Comparison of ENCODE assay signal across 23 mouse cellular contexts in the genomic region with DNA sequence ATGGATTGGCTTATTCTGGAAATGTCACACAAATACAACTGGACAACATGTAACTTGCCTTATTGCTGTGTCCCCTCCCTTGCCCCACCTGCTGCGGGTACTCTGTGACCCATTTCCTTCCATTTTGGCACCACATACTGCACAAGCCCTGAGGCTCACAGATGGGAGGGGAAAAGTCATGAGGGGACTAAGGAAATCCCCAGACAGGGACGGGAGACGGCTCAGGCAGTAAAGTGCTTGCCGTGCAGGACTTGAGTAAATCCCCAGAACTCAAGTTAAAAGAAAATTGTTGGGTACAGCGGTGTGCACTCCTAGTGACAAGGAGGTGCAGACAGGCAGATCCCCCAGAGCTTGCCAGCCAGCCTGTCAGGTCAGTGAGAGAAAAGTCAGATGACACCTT.
"Had no signal": no experiment of that assay in that cellular context is flagged by ENCODE, and none has a peak within 500 bp of the region (broad histone marks: within the 10 kb centered on the region; RNA-seq: fewer than 3 reads in every experiment).

No protein-coding gene starts in this region.

- DNase-seq: gastrocnemius, postnatal 10 days; gastrocnemius, postnatal 25 days; heart, adult 2 months; heart, postnatal 10 days; heart, postnatal 4 days; kidney, adult 11 months; kidney, adult 2 months; kidney, adult 9 months; kidney, postnatal 14 days; kidney, postnatal 36 days; left cerebral cortex, postnatal 4 days had no signal

- H3K36me3 ChIP-seq: heart, embryonic 10.5 days; heart, embryonic 12.5 days; hindbrain, embryonic 13.5 days; hindbrain, embryonic 15.5 days; kidney, embryonic 15.5 days; limb, embryonic 13.5 days; limb, embryonic 15.5 days; liver, embryonic 12.5 days had no signal

- H3K27ac ChIP-seq: heart, adult 2 months; heart, embryonic 10.5 days; hindbrain, embryonic 13.5 days; hindbrain, embryonic 15.5 days; hindbrain, postnatal 0 days; kidney, embryonic 15.5 days; kidney, postnatal 0 days; limb, embryonic 13.5 days; limb, embryonic 15.5 days; liver, embryonic 12.5 days; liver, embryonic 14.5 days had no signal

- H3K9me3 ChIP-seq: heart, embryonic 10.5 days; heart, embryonic 12.5 days; hindbrain, embryonic 13.5 days; hindbrain, embryonic 15.5 days; kidney, embryonic 15.5 days; limb, embryonic 13.5 days; limb, embryonic 15.5 days; liver, embryonic 12.5 days had no signal

- H3K4me3 ChIP-seq: heart, adult 2 months; heart, embryonic 10.5 days; heart, embryonic 12.5 days; hindbrain, embryonic 13.5 days; hindbrain, embryonic 15.5 days; kidney, embryonic 15.5 days; limb, embryonic 13.5 days; limb, embryonic 15.5 days; liver, embryonic 12.5 days had no signal

- H3K4me2 ChIP-seq: heart, embryonic 12.5 days; hindbrain, embryonic 13.5 days; hindbrain, embryonic 15.5 days; kidney, embryonic 15.5 days; limb, embryonic 13.5 days; limb, embryonic 15.5 days; liver, embryonic 12.5 days had no signal

- ATAC-seq: hindbrain, postnatal 0 days; intestine, embryonic 16.5 days; liver, embryonic 12.5 days had no signal

- H3K4me1 ChIP-seq: heart, embryonic 10.5 days; hindbrain, embryonic 15.5 days; kidney, embryonic 15.5 days; limb, embryonic 13.5 days; limb, embryonic 15.5 days; liver, embryonic 12.5 days had no signal

- H3K9ac ChIP-seq: heart, embryonic 12.5 days; hindbrain, embryonic 13.5 days; hindbrain, embryonic 15.5 days; kidney, embryonic 15.5 days; limb, embryonic 13.5 days; limb, embryonic 15.5 days; liver, embryonic 12.5 days; liver, embryonic 14.5 days had no signal
